Mouse (Mus musculus) forebrain, embryonic 12.5 days (tissue): ENCODE results near the gene Astn2. TPM values are rescaled to one million over a fixed set of nuclear protein-coding genes. Genes with fewer than 3 reads are reported as not detected.

Experiments used
- ATAC-seq: fragments of 200-750 bp; cut with Nextera tagmentation; 2 replicates; pipeline ENCODE4 v1.8.0; 2017; ENCODE audit warnings: moderate TSS enrichment; ENCODE audit not compliant: low FRiP score
- H3K27ac ChIP-seq: fragments of 300-500 bp; sonication (generic); 2 replicates; pipeline ENCODE4 v1.5.1; 2016; ENCODE audit warnings: mild to moderate bottlenecking
- H3K27me3 ChIP-seq: fragments of 300-500 bp; sonication (generic); 2 replicates; pipeline ENCODE4 v1.6.1; 2016; ENCODE audit warnings: mild to moderate bottlenecking
- H3K36me3 ChIP-seq: fragments of 300-500 bp; sonication (generic); replicated peaks from 2 replicates; pipeline ENCODE4 v1.6.1; 2016; ENCODE audit warnings: mild to moderate bottlenecking
- H3K4me1 ChIP-seq: fragments of 300-500 bp; sonication (generic); 2 replicates; pipeline ENCODE4 v1.6.1; 2016
- H3K4me2 ChIP-seq: fragments of 300-500 bp; sonication (generic); 2 replicates; pipeline ENCODE4 v1.6.1; 2016; ENCODE audit warnings: mild to moderate bottlenecking, moderate library complexity
- H3K4me3 ChIP-seq: fragments of 300-500 bp; sonication (generic); replicated peaks from 2 replicates; pipeline ENCODE4 v1.5.1; 2016; ENCODE audit warnings: mild to moderate bottlenecking
- H3K9ac ChIP-seq: fragments of 300-500 bp; sonication (generic); 2 replicates; pipeline ENCODE4 v1.6.1; 2016; ENCODE audit warnings: mild to moderate bottlenecking
- H3K9me3 ChIP-seq: fragments of 300-500 bp; sonication (generic); 2 replicates; pipeline ENCODE4 v1.6.1; 2016
- WGBS: fragments of 180-500 bp; shearing (Covaris S2); methylation state at CpG from one replicate; pipeline ENCODE4 v1.1.7; 2016; 5-methylcytosine and 5-hydroxymethylcytosine counted together
- polyA plus RNA-seq: library from polyadenylated mRNA; unstranded; fragments of >200 nt; fragmentation: Nextera tagmentation; extraction: Ambion mirVana; gene quantifications from 2 replicates; pipeline ENCODE4 v1.2.1, GENCODE M21; 2016

Astn2 gene
- polyA plus RNA-seq, 1 experiment from 2014 or later: 1.9 TPM

GRCm38 (mm10) chr4:66126181-66126580 lies 278.2 kb downstream of the Astn2 start:
- WGBS: 86% methylated on average over 3 of the region's 3 CpGs
- Histone ChIP-seq H3K4me2 (no peak overlapping the region), H3K27ac (no peak overlapping the region), H3K4me1 (no peaks in the 10 kb centered on the region), H3K9me3 (no peaks in the 10 kb centered on the region), H3K27me3 (no peaks in the 10 kb centered on the region), H3K4me3 (no peak overlapping the region), H3K36me3 (no peaks in the 10 kb centered on the region), H3K9ac (no peak overlapping the region)
- no peak for ATAC-seq

GRCm38 (mm10) chr4:66122766-66123358 lies 281.5 kb downstream of the Astn2 start:
- no peaks in the 10 kb centered on the region for H3K9me3 ChIP-seq
- no peak overlapping the region for H3K9ac ChIP-seq
- no peak overlapping the region for H3K4me2 ChIP-seq
- no peak overlapping the region for H3K27ac ChIP-seq
- ATAC-seq: no peak
- no peak overlapping the region for H3K4me3 ChIP-seq
- H3K4me1 ChIP-seq: no peaks in the 10 kb centered on the region
- no peaks in the 10 kb centered on the region for H3K27me3 ChIP-seq
- WGBS: 93% methylated on average over 7 of the region's 7 CpGs
- no peaks in the 10 kb centered on the region for H3K36me3 ChIP-seq

- WGBS: 94% methylated on average over 2 of the region's 2 CpGs
- no peak overlapping the region for H3K4me2 ChIP-seq
- no peak overlapping the region for H3K27ac ChIP-seq
- no peaks in the 10 kb centered on the region for H3K4me1 ChIP-seq
- H3K9me3 ChIP-seq: no peaks in the 10 kb centered on the region
- H3K36me3 ChIP-seq: no peaks in the 10 kb centered on the region
- H3K27me3 ChIP-seq: no peaks in the 10 kb centered on the region
- no peak for ATAC-seq
- H3K4me3 ChIP-seq: no peak overlapping the region
- no peak overlapping the region for H3K9ac ChIP-seq
These were observed 290.2 kb downstream of the Astn2 start for GRCm38 (mm10) chr4:66114243-66114642.

- Histone ChIP-seq H3K4me3 (no peak overlapping the region), H3K27me3 (no peaks in the 10 kb centered on the region), H3K9me3 (no peaks in the 10 kb centered on the region), H3K27ac (no peak overlapping the region), H3K9ac (no peak overlapping the region), H3K4me2 (no peak overlapping the region), H3K4me1 (no peaks in the 10 kb centered on the region), H3K36me3 (no peaks in the 10 kb centered on the region)
- no peak for ATAC-seq
- 20% methylated on average over 5 of the region's 5 CpGs for WGBS
These were observed 302.4 kb downstream of the Astn2 start for GRCm38 (mm10) chr4:66102037-66102436.

GRCm38 (mm10) chr4:66097629-66098028 lies 306.8 kb downstream of the Astn2 start:
- no peaks in the 10 kb centered on the region for H3K9me3 ChIP-seq
- no peak overlapping the region for H3K9ac ChIP-seq

GRCm38 (mm10) chr4:66096104-66096503 lies 308.3 kb downstream of the Astn2 start:
- Histone ChIP-seq H3K36me3 (no peaks in the 10 kb centered on the region), H3K9ac (no peak overlapping the region), H3K27me3 (no peaks in the 10 kb centered on the region), H3K4me2 (no peak overlapping the region), H3K27ac (no peak overlapping the region), H3K9me3 (no peaks in the 10 kb centered on the region), H3K4me3 (no peak overlapping the region), H3K4me1 (no peaks in the 10 kb centered on the region)
- 94% methylated on average over 2 of the region's 2 CpGs for WGBS
- no peak for ATAC-seq

More at GRCm38 (mm10) chr4:66097629-66098028, 306.8 kb downstream of the Astn2 start:
- no peaks in the 10 kb centered on the region for H3K36me3 ChIP-seq
- 94% methylated on average over 1 of the region's 1 CpGs for WGBS
- no peaks in the 10 kb centered on the region for H3K4me1 ChIP-seq
- H3K4me3 ChIP-seq: no peak overlapping the region
- H3K4me2 ChIP-seq: no peak overlapping the region
- no peak overlapping the region for H3K27ac ChIP-seq
- no peaks in the 10 kb centered on the region for H3K27me3 ChIP-seq
- ATAC-seq: no peak

- no peaks in the 10 kb centered on the region for H3K36me3 ChIP-seq
- no peak overlapping the region for H3K4me3 ChIP-seq
- H3K9me3 ChIP-seq: no peaks in the 10 kb centered on the region
These were observed 347.2 kb downstream of the Astn2 start for GRCm38 (mm10) chr4:66057161-66057560.

GRCm38 (mm10) chr4:66055690-66056089 lies 348.7 kb downstream of the Astn2 start:
- H3K4me2 ChIP-seq: no peak overlapping the region
- H3K36me3 ChIP-seq: no peaks in the 10 kb centered on the region
- ATAC-seq: no peak
- no peak overlapping the region for H3K27ac ChIP-seq
- no peaks in the 10 kb centered on the region for H3K9me3 ChIP-seq
- no peaks in the 10 kb centered on the region for H3K27me3 ChIP-seq
- no peaks in the 10 kb centered on the region for H3K4me1 ChIP-seq
- no peak overlapping the region for H3K4me3 ChIP-seq
- 89% methylated on average over 4 of the region's 4 CpGs for WGBS
- no peak overlapping the region for H3K9ac ChIP-seq

More at GRCm38 (mm10) chr4:66057161-66057560, 347.2 kb downstream of the Astn2 start:
- no peak overlapping the region for H3K27ac ChIP-seq
- H3K9ac ChIP-seq: no peak overlapping the region
- no peaks in the 10 kb centered on the region for H3K27me3 ChIP-seq
- no peak for ATAC-seq
- H3K4me1 ChIP-seq: no peaks in the 10 kb centered on the region
- H3K4me2 ChIP-seq: no peak overlapping the region

- no peak overlapping the region for H3K4me3 ChIP-seq
- H3K36me3 ChIP-seq: no peaks in the 10 kb centered on the region
- H3K27ac ChIP-seq: no peak overlapping the region
- no peaks in the 10 kb centered on the region for H3K9me3 ChIP-seq
- H3K4me1 ChIP-seq: no peaks in the 10 kb centered on the region
- H3K27me3 ChIP-seq: no peaks in the 10 kb centered on the region
- WGBS: 94% methylated on average over 3 of the region's 3 CpGs
- H3K9ac ChIP-seq: no peak overlapping the region
- no peak for ATAC-seq
- no peak overlapping the region for H3K4me2 ChIP-seq
These were observed 361.3 kb downstream of the Astn2 start for GRCm38 (mm10) chr4:66043014-66043672.

- no peak overlapping the region for H3K27ac ChIP-seq
- H3K9ac ChIP-seq: no peak overlapping the region
- no peak overlapping the region for H3K4me3 ChIP-seq
- H3K4me2 ChIP-seq: no peak overlapping the region
- no peaks in the 10 kb centered on the region for H3K36me3 ChIP-seq
- 0 out of 2 replicates have a peak, but pooled peaks cover 2% of the 10 kb centered on the region for H3K4me1 ChIP-seq
- H3K9me3 ChIP-seq: no peaks in the 10 kb centered on the region; the same call in 1 of the 2 replicates
- ATAC-seq: no peak
- no peaks in the 10 kb centered on the region for H3K27me3 ChIP-seq
- 75% methylated on average over 3 of the region's 3 CpGs for WGBS
These were observed 370.6 kb downstream of the Astn2 start for GRCm38 (mm10) chr4:66033826-66034225.

GRCm38 (mm10) chr4:66031320-66031870 lies 373.0 kb downstream of the Astn2 start:
- 0 out of 2 replicates have a peak, but pooled peaks cover 2% of the 10 kb centered on the region for H3K4me1 ChIP-seq
- H3K9ac ChIP-seq: no peak overlapping the region
- H3K27me3 ChIP-seq: peaks cover 17% of the 10 kb centered on the region
- H3K36me3 ChIP-seq: no peaks in the 10 kb centered on the region
- no peak overlapping the region for H3K27ac ChIP-seq
- H3K4me3 ChIP-seq: no peak overlapping the region
- ATAC-seq: peak; percentile 67
- no peak overlapping the region for H3K4me2 ChIP-seq
- 39% methylated on average over 9 of the region's 9 CpGs for WGBS
- H3K9me3 ChIP-seq: no peaks in the 10 kb centered on the region; the same call in 1 of the 2 replicates

GRCm38 (mm10) chr4:66029901-66030300 lies 374.5 kb downstream of the Astn2 start:
- WGBS: 78% methylated on average over 4 of the region's 4 CpGs
- Histone ChIP-seq H3K9me3 (no peaks in the 10 kb centered on the region; the same call in 1 of the 2 replicates), H3K36me3 (no peaks in the 10 kb centered on the region), H3K4me1 (peaks cover 10% of the 10 kb centered on the region), H3K4me2 (no peak overlapping the region), H3K9ac (no peak overlapping the region), H3K4me3 (no peak overlapping the region), H3K27me3 (peaks cover 18% of the 10 kb centered on the region), H3K27ac (no peak overlapping the region)
- no peak for ATAC-seq

- Histone ChIP-seq H3K9ac (no peak overlapping the region), H3K27me3 (peaks cover 28% of the 10 kb centered on the region), H3K27ac (no peak overlapping the region), H3K4me1 (peaks cover 10% of the 10 kb centered on the region), H3K36me3 (no peaks in the 10 kb centered on the region), H3K9me3 (no peaks in the 10 kb centered on the region; the same call in 1 of the 2 replicates), H3K4me2 (no peak overlapping the region), H3K4me3 (no peak overlapping the region)
- 87% methylated on average over 1 of the region's 1 CpGs for WGBS
- ATAC-seq: no peak
These were observed 376.5 kb downstream of the Astn2 start for GRCm38 (mm10) chr4:66027866-66028265.
